Mouse (Mus musculus) liver, embryonic 11.5 days (tissue): ENCODE measurements around the gene Orc5. TPM values are rescaled to one million over a fixed set of nuclear protein-coding genes. Genes with fewer than 3 reads are reported as not detected.

Experiments used
- ATAC-seq: fragments of 200-750 bp; cut with Nextera tagmentation; replicated peaks from 2 replicates; pipeline ENCODE4 v1.8.0; 2017; ENCODE audit warnings: moderate number of reproducible peaks, mild to moderate bottlenecking, moderate TSS enrichment, moderate library complexity; ENCODE audit not compliant: low FRiP score
- DNase-seq: peaks from one replicate; pipeline ENCODE4 v3.0.0-alpha.2; 2017; ENCODE audit warnings: low spot score
- H3K27ac ChIP-seq: fragments of 300-500 bp; sonication (generic); 2 replicates; pipeline ENCODE4 v1.5.1; 2014; ENCODE audit warnings: mild to moderate bottlenecking, low read depth, low read length, control low read depth
- H3K27me3 ChIP-seq: fragments of 300-500 bp; sonication (generic); replicated peaks from 2 replicates; pipeline ENCODE4 v1.6.1; 2014; ENCODE audit warnings: low read length, mixed read lengths; ENCODE audit not compliant: control insufficient read depth, insufficient read depth
- H3K36me3 ChIP-seq: fragments of 300-500 bp; sonication (generic); 2 replicates; pipeline ENCODE4 v1.6.1; 2014; ENCODE audit warnings: mild to moderate bottlenecking, low read length, moderate library complexity, mixed read lengths; ENCODE audit not compliant: control insufficient read depth, insufficient read depth
- H3K4me1 ChIP-seq: fragments of 300-500 bp; sonication (generic); replicated peaks from 2 replicates; pipeline ENCODE4 v1.6.1; 2014; ENCODE audit warnings: low read length, mixed read lengths; ENCODE audit not compliant: control insufficient read depth, insufficient read depth
- H3K4me2 ChIP-seq: fragments of 300-500 bp; sonication (generic); 2 replicates; pipeline ENCODE4 v1.6.1; 2014; ENCODE audit warnings: mild to moderate bottlenecking, control low read depth, moderate library complexity
- H3K4me3 ChIP-seq: fragments of 300-500 bp; sonication (generic); 2 replicates; pipeline ENCODE4 v1.5.1; 2014; ENCODE audit warnings: low read depth, low read length, control low read depth
- H3K9ac ChIP-seq: fragments of 300-500 bp; sonication (generic); 2 replicates; pipeline ENCODE4 v1.6.1; 2014; ENCODE audit warnings: low read depth, low read length, control low read depth
- H3K9me3 ChIP-seq: fragments of 300-500 bp; sonication (generic); 2 replicates; pipeline ENCODE4 v1.6.1; 2016; ENCODE audit warnings: low read length, inconsistent platforms, mixed read lengths; ENCODE audit not compliant: control insufficient read depth
- WGBS: fragments of 180-500 bp; shearing (Covaris S2); extraction: QIAGEN DNeasy Blood & Tissue Kit; methylation state at CpG from one replicate; pipeline ENCODE4 v1.1.7; 2014; 5-methylcytosine and 5-hydroxymethylcytosine counted together
- polyA plus RNA-seq: library from polyadenylated mRNA; unstranded; fragments of >200 nt; fragmentation: Nextera tagmentation; extraction: Ambion mirVana; gene quantifications from 2 replicates; pipeline ENCODE4 v1.2.1, GENCODE M21; 2014

Gene Orc5
- polyA plus RNA-seq = 89.0 and 92.6 TPM in 2 replicates

DNA sequence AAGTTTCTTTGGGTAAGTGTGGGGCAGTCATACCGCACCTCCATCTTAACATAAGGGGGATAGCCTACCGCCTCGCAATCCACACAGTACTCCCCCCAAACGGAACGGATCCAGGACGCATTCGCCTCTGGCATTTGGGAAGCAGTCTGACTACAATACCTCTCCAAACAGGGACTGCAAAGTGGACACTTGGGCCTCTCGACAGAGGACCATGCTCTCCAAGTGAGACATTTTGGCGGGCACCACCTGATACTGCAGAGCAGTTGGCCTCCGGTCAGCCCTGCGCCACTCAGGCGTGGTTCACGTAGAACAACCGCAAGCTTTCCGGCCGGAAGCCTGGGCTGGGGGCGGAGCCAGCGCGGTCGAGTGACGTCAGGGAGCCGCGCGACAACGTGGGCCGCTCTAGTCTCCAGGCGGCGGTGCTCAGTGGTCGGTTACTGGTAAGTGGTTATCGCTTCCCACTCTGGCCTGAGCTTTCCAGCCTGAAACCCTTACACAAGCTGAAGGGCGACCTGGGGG, at the start of gene Orc5:
TSS of gene Orc5 (minus strand) at position 397 of the 519 bp plus-strand sequence.
- Histone ChIP-seq H3K9me3 (0 out of 2 replicates have a peak, but pooled peaks cover 4% of the 10 kb centered on the region), H3K36me3 (peaks cover 10% of the 10 kb centered on the region; the same call in 1 of the 2 replicates), H3K27ac (peak within 1 kb of the TSS; percentile 79), H3K9ac (peak within 1 kb of the TSS; percentile 85), H3K4me1 (peaks cover 14% of the 10 kb centered on the region), H3K4me3 (peak within 1 kb of the TSS; percentile 69), H3K27me3 (no peaks in the 10 kb centered on the region), H3K4me2 (peak within 1 kb of the TSS; percentile 85)
- WGBS = under 1% methylated on average over 31 of the region's 31 CpGs
- peak; percentile 95 for DNase-seq
- ATAC-seq = peak; percentile 95

DNA sequence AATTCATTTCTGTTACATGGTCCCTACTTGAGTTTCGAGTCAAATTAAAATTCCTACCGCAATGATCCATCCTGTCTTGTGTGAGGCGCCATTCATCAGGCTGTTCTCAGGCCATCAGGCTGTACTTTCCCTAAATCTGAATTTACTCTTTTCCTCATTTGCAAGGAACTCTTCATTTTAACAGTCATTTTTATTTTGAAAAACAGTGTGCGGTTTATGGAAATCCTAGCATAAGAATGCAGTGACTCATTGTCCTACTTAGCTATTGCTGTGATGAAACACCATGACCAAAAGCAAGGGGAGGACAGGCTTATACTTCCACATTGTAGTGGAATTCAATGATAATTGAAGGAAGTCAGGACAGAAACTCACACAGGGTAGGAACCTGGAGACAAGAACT, 46.8 kb upstream of the Orc5 start:
- no peak for ATAC-seq
- no peak for DNase-seq
- Histone ChIP-seq H3K9me3 (no peaks in the 10 kb centered on the region), H3K4me2 (no peak overlapping the region), H3K4me3 (no peak overlapping the region), H3K27me3 (no peaks in the 10 kb centered on the region), H3K4me1 (no peaks in the 10 kb centered on the region), H3K9ac (no peak overlapping the region), H3K27ac (no peak overlapping the region), H3K36me3 (no peaks in the 10 kb centered on the region)
- WGBS = 87% methylated on average over 4 of the region's 4 CpGs

DNA sequence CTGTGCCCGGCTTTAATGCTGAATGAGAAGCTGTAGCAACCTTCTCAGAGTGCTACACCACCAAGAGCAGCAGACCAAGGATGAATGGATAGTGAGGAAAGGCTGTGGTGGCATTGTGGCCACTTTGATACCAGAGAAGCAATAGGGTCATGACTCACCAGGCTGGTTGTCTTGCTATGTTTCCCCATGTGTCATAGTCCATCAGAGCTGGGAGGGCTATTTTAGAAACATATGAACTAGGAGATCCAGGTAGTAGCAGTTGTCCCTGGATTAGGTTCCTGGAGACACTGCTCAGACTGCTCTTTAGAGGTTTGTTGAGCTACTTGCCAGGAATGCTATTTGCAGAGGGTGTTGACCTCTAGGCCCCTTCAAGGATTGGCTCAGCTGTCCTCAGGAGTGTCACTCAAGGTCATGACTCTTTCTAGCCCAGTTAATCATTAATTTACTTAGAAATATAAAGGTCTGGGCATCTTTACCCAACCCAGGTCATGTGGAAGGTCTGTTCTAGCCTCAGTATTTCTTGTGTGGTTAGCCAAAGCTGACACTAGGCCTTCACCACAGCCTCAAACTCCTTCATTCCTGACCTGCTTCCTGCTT, 39.2 kb upstream of the Orc5 start:
- no peak for ATAC-seq
- no peak overlapping the region for H3K4me2 ChIP-seq
- no peak overlapping the region for H3K4me3 ChIP-seq
- no peaks in the 10 kb centered on the region for H3K36me3 ChIP-seq
- no peaks in the 10 kb centered on the region for H3K4me1 ChIP-seq
- DNase-seq = no peak
- no peaks in the 10 kb centered on the region for H3K9me3 ChIP-seq
- no peaks in the 10 kb centered on the region for H3K27me3 ChIP-seq
- no peak overlapping the region for H3K27ac ChIP-seq
- whole genome bisulfite sequencing = 74% methylated on average over 1 of the region's 1 CpGs
- no peak overlapping the region for H3K9ac ChIP-seq

DNA sequence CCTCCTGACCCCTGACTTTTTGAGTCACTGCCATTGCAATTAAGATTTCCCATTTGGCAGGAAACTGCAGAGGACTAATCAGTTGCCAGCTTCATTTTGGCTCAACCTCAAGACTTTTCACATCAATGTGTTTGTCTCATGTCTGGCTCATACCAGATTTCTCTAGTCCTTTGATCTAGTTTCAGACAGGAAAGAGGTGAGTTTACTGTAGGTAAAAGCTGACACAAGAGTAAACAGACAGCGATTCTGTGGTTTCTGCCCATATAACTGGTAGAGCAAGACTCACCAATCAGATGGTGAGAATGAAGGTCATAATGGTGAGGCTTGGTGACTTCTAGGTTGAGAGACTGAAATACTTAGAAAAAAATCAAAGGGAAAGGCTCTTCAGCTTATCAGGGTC, 37.3 kb upstream of the Orc5 start:
- no peak overlapping the region for H3K27ac ChIP-seq
- 63% methylated on average over 1 of the region's 1 CpGs for WGBS
- no peaks in the 10 kb centered on the region for H3K9me3 ChIP-seq
- DNase-seq (no peak), ATAC-seq (no peak)
- H3K4me1 ChIP-seq = no peaks in the 10 kb centered on the region
- no peak overlapping the region for H3K4me3 ChIP-seq
- H3K36me3 ChIP-seq = no peaks in the 10 kb centered on the region
- no peak overlapping the region for H3K9ac ChIP-seq
- H3K4me2 ChIP-seq = no peak overlapping the region
- no peaks in the 10 kb centered on the region for H3K27me3 ChIP-seq

DNA sequence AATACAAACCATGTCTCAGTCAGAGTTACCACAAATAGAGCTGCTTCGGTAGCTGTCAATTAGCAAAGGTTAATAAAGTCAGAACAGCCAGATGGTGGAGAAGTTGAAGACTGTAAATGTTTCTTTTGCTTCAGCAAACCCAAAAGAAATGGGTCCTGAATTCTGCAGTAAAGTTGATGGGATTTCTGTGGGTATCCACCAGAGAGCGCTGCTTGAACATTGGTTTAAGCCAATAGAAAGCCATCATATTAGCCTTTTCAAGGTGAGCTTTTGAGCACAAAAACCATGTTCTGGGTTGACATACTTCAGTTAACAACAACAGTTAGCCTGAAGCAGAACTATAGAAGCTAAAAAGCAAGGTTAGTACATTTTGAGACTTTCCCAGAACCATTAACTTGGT, 34.3 kb upstream of the Orc5 start:
- no peak overlapping the region for H3K9ac ChIP-seq
- no peaks in the 10 kb centered on the region for H3K4me1 ChIP-seq
- ATAC-seq (no peak), DNase-seq (no peak)
- H3K4me2 ChIP-seq = no peak overlapping the region
- H3K9me3 ChIP-seq = no peaks in the 10 kb centered on the region
- H3K36me3 ChIP-seq = no peaks in the 10 kb centered on the region
- WGBS = 56% methylated on average over 2 of the region's 2 CpGs
- no peak overlapping the region for H3K27ac ChIP-seq
- no peak overlapping the region for H3K4me3 ChIP-seq
- no peaks in the 10 kb centered on the region for H3K27me3 ChIP-seq

DNA sequence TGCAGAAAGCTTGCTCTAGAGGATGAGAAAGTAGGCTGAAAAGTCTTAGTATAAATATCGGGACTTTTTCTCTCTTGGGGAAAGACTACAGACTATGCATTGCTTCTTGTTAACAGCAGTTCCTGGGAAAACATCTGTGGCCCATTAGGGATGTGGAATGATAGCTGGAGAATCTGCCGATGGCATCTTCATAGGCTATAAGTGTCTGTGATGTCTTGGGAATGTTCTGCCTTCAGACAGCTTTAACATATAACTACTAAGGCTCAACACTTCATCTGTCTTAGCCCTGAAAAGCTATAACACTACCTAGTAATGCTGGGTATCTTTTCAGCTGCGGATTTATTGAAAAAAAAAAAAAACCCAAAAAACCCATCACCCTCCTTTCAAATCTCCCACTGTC, 27.8 kb upstream of the Orc5 start:
- Histone ChIP-seq H3K27ac (no peak overlapping the region), H3K9ac (no peak overlapping the region), H3K4me1 (no peaks in the 10 kb centered on the region), H3K9me3 (no peaks in the 10 kb centered on the region), H3K4me3 (no peak overlapping the region), H3K36me3 (no peaks in the 10 kb centered on the region), H3K4me2 (no peak overlapping the region), H3K27me3 (no peaks in the 10 kb centered on the region)
- DNase-seq (no peak), ATAC-seq (no peak)
- 72% methylated on average over 3 of the region's 3 CpGs for WGBS

DNA sequence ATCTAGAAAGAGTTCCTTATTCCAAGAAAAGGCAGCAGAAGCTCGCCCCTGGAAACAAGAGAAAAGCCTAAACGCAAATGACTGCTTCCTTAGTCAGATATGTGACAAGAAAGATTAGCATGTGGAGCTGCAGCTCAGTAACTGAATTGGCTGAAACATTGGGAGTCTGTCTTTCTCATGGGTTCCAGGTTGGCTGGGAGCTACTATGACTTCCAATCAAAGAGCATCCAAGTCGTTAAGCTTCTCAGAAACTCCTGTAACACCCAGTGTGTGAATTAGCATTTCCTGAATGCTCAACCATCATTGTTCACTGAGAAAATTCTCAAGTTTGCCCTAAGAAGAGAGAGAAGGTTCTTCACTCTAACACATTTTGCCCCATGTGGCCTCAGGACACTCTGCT, 24.5 kb upstream of the Orc5 start:
- WGBS = 53% methylated on average over 3 of the region's 3 CpGs
- Histone ChIP-seq H3K36me3 (no peaks in the 10 kb centered on the region), H3K27me3 (no peaks in the 10 kb centered on the region), H3K9me3 (no peaks in the 10 kb centered on the region), H3K4me1 (no peaks in the 10 kb centered on the region), H3K9ac (no peak overlapping the region), H3K27ac (no peak overlapping the region), H3K4me3 (no peak overlapping the region), H3K4me2 (no peak overlapping the region)
- DNase-seq (no peak), ATAC-seq (no peak)

DNA sequence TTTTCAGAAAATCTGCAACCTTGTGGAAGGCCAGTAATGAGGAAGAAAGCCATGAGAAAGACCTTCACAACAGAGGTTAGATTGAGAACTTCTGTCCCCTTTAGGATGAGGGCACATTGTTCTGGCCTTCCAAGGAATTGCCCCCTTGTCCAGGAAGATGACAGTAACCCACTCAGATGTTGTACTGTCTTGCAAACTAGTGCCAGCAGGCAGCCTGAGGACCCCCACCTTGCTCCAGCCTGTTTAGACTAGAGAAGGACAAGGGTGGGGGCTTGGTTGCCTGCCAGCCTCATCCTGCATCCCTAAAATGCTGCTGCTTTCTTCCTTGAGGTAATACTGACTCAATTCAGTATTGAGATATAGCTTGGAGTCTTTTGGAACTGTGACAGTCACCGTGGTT, 23.9 kb upstream of the Orc5 start:
- no peak overlapping the region for H3K4me2 ChIP-seq
- H3K36me3 ChIP-seq = no peaks in the 10 kb centered on the region
- no peak for ATAC-seq
- no peak overlapping the region for H3K4me3 ChIP-seq
- no peak for DNase-seq
- H3K27ac ChIP-seq = no peak overlapping the region
- no peaks in the 10 kb centered on the region for H3K27me3 ChIP-seq
- WGBS = 49% methylated on average over 1 of the region's 1 CpGs
- no peak overlapping the region for H3K9ac ChIP-seq
- H3K4me1 ChIP-seq = no peaks in the 10 kb centered on the region
- H3K9me3 ChIP-seq = no peaks in the 10 kb centered on the region

DNA sequence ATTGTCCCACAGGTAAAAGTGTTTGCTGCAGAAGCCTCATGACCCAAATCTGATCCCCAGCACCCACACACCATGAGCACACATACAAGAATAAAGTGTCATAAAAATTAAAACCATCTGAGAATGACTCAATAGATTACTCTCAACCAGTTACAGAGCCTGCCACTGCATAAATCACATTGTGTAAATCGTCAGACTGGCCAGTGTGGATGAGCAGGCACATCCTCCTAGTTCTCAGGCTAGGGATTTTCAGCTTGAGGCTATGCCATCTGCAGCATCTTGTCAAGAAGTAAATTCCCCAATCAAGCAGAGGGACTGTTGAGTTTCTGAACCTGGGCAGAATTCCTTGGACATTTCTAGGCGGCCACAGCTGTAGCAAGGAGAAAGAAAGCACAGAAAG, 23.5 kb upstream of the Orc5 start:
- Histone ChIP-seq H3K4me3 (no peak overlapping the region), H3K36me3 (no peaks in the 10 kb centered on the region), H3K9me3 (no peaks in the 10 kb centered on the region), H3K4me2 (no peak overlapping the region), H3K27me3 (no peaks in the 10 kb centered on the region), H3K9ac (no peak overlapping the region), H3K27ac (no peak overlapping the region), H3K4me1 (no peaks in the 10 kb centered on the region)
- ATAC-seq (no peak), DNase-seq (no peak)
- 43% methylated on average over 2 of the region's 2 CpGs for WGBS
